Mouse (Mus musculus) retina, postnatal 1 day (tissue): ENCODE measurements at regions not wholly inside any gene's neighbourhood (a gene's known extent, or its start where the extent isn't known, plus 50 kb on each side); places are given as distances from the start of the nearest gene placed in this dataset.

Experiments used
- DNase-seq: peaks from one replicate; pipeline ENCODE4 v3.0.0-alpha.2; 2012

- peak; percentile 20 for DNase-seq
Measured at GRCm38 (mm10) chr8:86967891-86968311, 82.8 kb upstream of the N4bp1 start.

- peak; percentile 77 for DNase-seq
Measured at GRCm38 (mm10) chr8:86961218-86962195, 76.4 kb upstream of the N4bp1 start.
